Mouse (Mus musculus) midbrain, embryonic 13.5 days (tissue): ENCODE data around the gene Il17rb. TPM values are rescaled to one million over a fixed set of nuclear protein-coding genes. Genes with fewer than 3 reads are reported as not detected.
A peak's percentile ranks its signal among the peaks of the same experiment; 100 is the strongest.

Experiments used
- ATAC-seq: fragments of 200-750 bp; cut with Nextera tagmentation; 2 replicates; pipeline ENCODE4 v1.8.0; 2017; ENCODE audit warnings: mild to moderate bottlenecking, moderate TSS enrichment, moderate library complexity
- H3K27ac ChIP-seq: fragments of 300-500 bp; sonication (generic); 2 replicates; pipeline ENCODE4 v1.5.1; 2015; ENCODE audit warnings: inconsistent platforms, mild to moderate bottlenecking, moderate library complexity
- H3K27me3 ChIP-seq: fragments of 300-500 bp; sonication (generic); 2 replicates; pipeline ENCODE4 v1.6.1; 2015; ENCODE audit warnings: mild to moderate bottlenecking, inconsistent platforms
- H3K36me3 ChIP-seq: fragments of 300-500 bp; sonication (generic); 2 replicates; pipeline ENCODE4 v1.6.1; 2015; ENCODE audit warnings: mild to moderate bottlenecking, inconsistent platforms
- H3K4me1 ChIP-seq: fragments of 300-500 bp; sonication (generic); replicated peaks from 2 replicates; pipeline ENCODE4 v1.6.1; 2015; ENCODE audit warnings: inconsistent platforms
- H3K4me2 ChIP-seq: fragments of 300-500 bp; sonication (generic); replicated peaks from 2 replicates; pipeline ENCODE4 v1.6.1; 2015; ENCODE audit warnings: moderate library complexity, mild to moderate bottlenecking, inconsistent platforms
- H3K4me3 ChIP-seq: fragments of 300-500 bp; sonication (generic); replicated peaks from 2 replicates; pipeline ENCODE4 v1.5.1; 2015; ENCODE audit warnings: mild to moderate bottlenecking, inconsistent platforms
- H3K9ac ChIP-seq: fragments of 300-500 bp; sonication (generic); replicated peaks from 2 replicates; pipeline ENCODE4 v1.6.1; 2015; ENCODE audit warnings: mild to moderate bottlenecking, inconsistent platforms
- H3K9me3 ChIP-seq: fragments of 300-500 bp; sonication (generic); 2 replicates; pipeline ENCODE4 v1.6.1; 2016; ENCODE audit warnings: mild to moderate bottlenecking, inconsistent platforms
- WGBS: fragments of 180-500 bp; shearing (Covaris S2); methylation state at CpG from one replicate; pipeline ENCODE4 v1.1.7; 2015; 5-methylcytosine and 5-hydroxymethylcytosine counted together
- polyA plus RNA-seq: library from polyadenylated mRNA; unstranded; fragments of >200 nt; fragmentation: Nextera tagmentation; extraction: Ambion mirVana; gene quantifications from 2 replicates; pipeline ENCODE4 v1.2.1, GENCODE M21; 2015

The Il17rb gene
- polyA plus RNA-seq, 1 experiment from 2014 or later = 1.1 TPM

DNA sequence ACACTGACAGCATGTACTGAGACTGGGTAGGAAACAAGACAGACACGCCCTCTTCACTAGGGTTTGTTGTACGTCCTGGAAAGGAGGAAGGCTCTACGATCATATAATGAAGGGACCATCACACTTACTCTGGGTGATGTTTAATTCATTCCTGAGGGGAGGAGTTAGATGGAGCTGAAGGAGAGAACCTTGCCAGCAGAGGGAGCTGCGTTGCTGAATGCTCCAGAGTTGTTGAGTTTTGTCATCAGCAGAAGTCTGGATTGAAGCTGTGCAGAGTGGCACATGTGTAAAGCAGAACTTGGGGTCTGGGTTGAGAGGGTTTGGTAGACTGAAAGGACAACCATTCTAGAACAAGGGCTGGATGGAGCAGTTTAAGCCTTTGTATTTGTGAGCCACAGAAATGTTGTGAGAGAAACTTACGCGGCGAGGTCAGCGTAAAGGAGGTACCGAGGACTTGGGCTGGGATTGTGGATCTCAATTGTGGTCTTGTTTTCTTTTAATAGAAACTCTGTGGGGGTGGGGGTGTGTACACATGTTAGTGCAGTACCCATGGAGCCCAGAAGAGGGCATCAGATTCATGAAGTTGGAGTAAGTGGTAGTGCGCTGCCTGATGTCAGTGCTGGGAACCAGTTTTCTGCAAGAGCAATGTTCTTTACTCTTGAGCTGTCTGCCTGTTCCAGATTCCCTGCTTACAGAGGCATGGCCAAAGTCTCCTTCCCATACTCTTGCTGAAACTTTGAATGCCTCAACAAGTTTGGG, 28.1 kb downstream of the Il17rb start:
- Histone ChIP-seq H3K4me3 (no peak overlapping the region), H3K9me3 (no peaks in the 10 kb centered on the region), H3K4me2 (no peak overlapping the region), H3K27ac (no peak overlapping the region), H3K9ac (no peak overlapping the region), H3K4me1 (peaks cover 11% of the 10 kb centered on the region), H3K36me3 (peaks cover 67% of the 10 kb centered on the region), H3K27me3 (no peaks in the 10 kb centered on the region)
- ATAC-seq = no peak
- WGBS = 96% methylated on average over 10 of the region's 10 CpGs

DNA sequence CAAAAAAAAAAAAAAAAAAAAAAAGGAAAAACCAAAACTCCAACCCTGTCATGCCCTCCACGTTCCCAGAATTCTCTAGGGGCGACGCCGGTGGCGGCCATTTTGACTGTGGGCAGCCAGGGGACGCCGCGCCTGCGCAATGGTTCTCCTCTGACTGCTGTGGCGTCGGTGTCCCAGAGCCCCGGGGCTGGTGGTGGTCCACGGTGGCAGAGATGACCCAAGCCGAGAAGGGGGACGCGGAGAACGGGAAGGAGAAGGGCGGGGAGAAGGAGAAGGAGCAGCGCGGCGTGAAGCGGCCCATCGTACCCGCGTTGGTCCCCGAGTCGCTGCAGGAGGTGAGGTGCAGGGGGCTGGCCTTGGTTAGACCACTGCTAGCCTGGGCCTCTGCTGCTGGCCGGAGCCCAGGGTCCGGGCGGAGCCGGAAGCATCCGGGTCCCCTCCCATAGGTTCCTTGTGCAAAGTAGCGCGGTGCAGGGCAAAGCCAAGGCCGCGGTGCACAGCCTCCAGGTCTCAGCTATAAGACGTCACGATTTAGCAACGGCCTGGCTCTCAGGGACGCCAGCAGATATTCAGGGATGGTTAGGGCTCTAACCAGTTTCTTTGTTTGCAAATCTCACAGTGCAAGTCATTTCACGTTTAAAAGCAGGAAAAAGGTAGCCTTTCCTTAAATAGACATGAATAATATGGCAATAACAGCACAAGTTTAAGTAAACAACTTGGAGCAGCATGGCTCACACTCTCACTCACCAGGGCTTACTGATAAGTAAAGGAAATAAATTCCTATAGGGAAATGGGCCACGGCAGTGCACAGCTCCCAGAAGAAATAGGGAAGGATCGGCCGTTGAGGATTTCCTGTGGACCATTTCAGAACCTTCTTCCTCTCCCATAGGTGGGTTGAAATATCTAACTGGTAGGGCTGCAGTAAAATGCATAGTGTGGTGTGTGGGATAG, 30.2 kb downstream of the Il17rb start, which contains the start of gene Actr8:
Actr8 (plus strand) TSS at position 84 of the 951 bp plus-strand sequence.
- 3% methylated on average over 44 of the region's 44 CpGs for WGBS
- peak within 1 kb of the TSS; percentile 80 for H3K4me3 ChIP-seq
- peak within 1 kb of the TSS; percentile 92 for H3K27ac ChIP-seq
- H3K4me1 ChIP-seq = peaks cover 11% of the 10 kb centered on the region
- peak; percentile 97 for ATAC-seq
- H3K9me3 ChIP-seq = no peaks in the 10 kb centered on the region
- peak within 1 kb of the TSS; percentile 78 for H3K4me2 ChIP-seq
- peaks cover 62% of the 10 kb centered on the region for H3K36me3 ChIP-seq
- no peaks in the 10 kb centered on the region for H3K27me3 ChIP-seq
- peak within 1 kb of the TSS; percentile 88 for H3K9ac ChIP-seq

DNA sequence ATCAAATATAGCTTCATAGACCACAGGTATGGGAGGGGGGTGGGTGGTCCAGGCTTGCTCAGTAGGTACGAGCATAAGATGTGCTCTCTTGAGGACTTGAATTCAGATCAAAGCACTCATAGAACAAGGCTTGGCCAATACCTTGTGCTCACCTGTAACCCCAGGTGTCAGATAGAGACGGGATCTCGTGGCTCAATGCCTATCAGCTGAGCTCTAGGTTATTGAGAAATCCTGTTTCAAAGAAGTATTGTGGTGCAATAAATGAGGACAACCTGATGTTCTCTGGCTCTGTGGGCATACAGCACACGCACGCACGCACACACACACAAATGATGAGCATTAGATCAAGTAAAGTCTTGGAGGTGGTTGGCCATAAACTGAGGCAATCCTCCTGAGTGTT, 31.8 kb downstream of the Il17rb start:
- Histone ChIP-seq H3K4me2 (no peak overlapping the region), H3K9ac (no peak overlapping the region), H3K9me3 (no peaks in the 10 kb centered on the region), H3K36me3 (peaks cover 62% of the 10 kb centered on the region), H3K4me1 (peaks cover 11% of the 10 kb centered on the region), H3K27me3 (no peaks in the 10 kb centered on the region), H3K27ac (no peak overlapping the region), H3K4me3 (no peak overlapping the region)
- WGBS = 97% methylated on average over 6 of the region's 6 CpGs
- ATAC-seq = no peak

DNA sequence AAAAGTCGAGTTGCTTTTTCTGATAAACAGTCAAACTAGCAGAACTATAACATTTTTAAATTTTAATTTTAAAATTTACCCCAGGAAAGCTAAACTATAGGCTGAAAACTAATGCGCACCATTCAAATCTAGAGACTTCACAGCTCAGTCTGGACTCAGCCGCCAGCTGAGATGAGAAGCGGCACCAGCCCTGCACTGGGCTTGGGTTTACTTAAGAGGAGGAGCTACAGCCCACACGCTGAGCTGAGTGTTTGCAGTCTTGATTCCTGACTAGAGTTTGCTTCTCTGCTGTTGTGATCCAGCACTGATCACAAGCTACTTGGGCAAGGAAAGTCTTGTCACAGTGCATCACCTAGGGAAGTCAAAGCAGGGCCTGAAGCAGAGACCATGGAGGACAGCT, 36.7 kb downstream of the Il17rb start:
- H3K9me3 ChIP-seq = no peaks in the 10 kb centered on the region
- 89% methylated on average over 5 of the region's 5 CpGs for WGBS
- peaks cover 64% of the 10 kb centered on the region for H3K36me3 ChIP-seq
- no peak overlapping the region for H3K9ac ChIP-seq
- H3K27ac ChIP-seq = no peak overlapping the region
- no peak overlapping the region for H3K4me3 ChIP-seq
- H3K4me1 ChIP-seq = peaks cover 25% of the 10 kb centered on the region
- H3K27me3 ChIP-seq = no peaks in the 10 kb centered on the region
- no peak for ATAC-seq
- H3K4me2 ChIP-seq = no peak overlapping the region

DNA sequence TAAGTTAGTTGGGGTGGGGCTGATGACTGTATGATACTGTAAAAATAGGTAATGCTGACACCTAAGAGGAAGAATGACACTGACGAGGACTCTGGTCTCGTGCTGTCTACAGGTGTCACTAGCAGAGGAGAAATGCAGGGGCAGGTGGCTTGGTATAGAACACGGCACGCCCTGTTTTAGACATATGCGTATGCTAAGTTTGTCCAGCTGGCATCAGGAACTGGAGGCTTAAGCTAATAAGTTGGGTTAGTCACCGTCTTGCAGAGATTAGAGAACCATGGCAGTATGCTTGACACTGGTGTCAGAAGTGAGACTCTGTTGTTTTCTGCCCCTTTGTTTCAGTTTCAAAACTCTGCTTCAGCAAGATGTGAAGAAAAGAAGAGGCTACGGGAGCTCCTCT, 37.2 kb downstream of the Il17rb start:
- Histone ChIP-seq H3K4me1 (peaks cover 25% of the 10 kb centered on the region), H3K9me3 (no peaks in the 10 kb centered on the region), H3K4me3 (no peak overlapping the region), H3K9ac (no peak overlapping the region), H3K36me3 (peaks cover 61% of the 10 kb centered on the region), H3K4me2 (no peak overlapping the region), H3K27me3 (no peaks in the 10 kb centered on the region), H3K27ac (no peak overlapping the region)
- ATAC-seq = no peak
- 94% methylated on average over 7 of the region's 7 CpGs for WGBS

DNA sequence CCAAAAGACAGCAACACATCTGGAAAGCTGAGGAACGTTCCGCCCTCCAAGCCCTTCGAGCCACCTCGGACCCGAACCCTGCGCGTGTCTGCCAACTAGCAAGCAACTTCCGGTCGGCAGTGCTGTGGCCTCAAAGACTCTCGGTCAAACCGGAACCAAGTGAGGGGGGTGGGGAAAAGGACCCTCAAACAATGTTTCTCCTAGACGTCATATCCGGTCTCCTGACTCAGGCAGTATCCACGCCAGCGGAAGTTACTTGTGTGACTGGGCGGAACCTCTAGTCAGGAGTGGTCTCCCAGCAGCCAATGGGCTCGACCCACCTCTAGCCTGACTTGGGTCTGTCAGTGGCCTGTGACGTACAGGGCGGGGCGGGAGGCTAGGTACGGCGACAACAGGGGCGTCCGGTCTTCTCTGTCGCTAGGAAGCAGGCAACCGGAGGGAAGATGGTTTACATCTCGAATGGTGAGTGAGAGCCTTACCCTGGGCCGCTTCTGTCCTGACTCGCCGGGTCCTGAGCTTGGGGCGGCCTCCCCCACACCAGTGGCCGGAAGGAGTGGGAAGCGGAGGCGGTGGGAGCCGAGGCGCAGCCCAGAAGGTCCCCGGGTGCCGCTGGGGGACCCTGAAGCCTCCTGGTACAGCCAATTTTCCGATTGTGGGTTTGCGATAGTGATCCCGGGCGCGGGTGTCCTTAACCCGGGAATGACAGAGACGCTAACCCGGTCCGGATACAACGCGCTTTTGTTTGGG, 40.4 kb downstream of the Il17rb start, which contains the start of gene Selenok:
Selenok (plus strand) TSS at position 234 of the 747 bp plus-strand sequence.
- peaks cover 25% of the 10 kb centered on the region for H3K4me1 ChIP-seq
- peak; percentile 100 for ATAC-seq

DNA sequence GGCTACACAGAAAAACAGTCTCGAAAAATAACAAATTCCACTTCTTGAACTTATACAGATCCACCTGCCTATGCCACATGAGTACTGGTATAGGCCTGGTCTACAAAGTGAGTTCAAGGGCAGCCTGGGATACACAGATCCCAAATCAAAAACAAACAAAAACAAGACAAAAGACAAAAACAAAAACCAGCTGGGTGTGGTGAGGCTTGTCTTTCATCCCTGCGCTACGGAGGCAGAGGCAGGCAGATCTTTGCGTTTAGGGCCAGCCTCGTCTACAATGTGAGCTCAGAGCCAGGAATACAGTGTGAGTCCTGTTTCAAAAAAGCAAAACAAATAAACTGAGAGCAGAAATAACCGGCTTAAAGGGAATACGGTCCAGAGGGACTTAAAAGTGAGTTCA, 41.1 kb downstream of the Il17rb start:
- H3K36me3 ChIP-seq = peaks cover 28% of the 10 kb centered on the region
- peak overlapping the region; percentile 50 for H3K9ac ChIP-seq
- H3K4me3 ChIP-seq = peak overlapping the region; percentile 91
- 65% methylated on average over 7 of the region's 7 CpGs for WGBS
- 0 out of 2 replicates have a peak, but pooled peaks cover 3% of the 10 kb centered on the region for H3K9me3 ChIP-seq
- ATAC-seq = peak; percentile 0; the same call in 1 of the 2 replicates
- peaks cover 25% of the 10 kb centered on the region for H3K4me1 ChIP-seq
- no peaks in the 10 kb centered on the region for H3K27me3 ChIP-seq
- peak overlapping the region; percentile 54 for H3K4me2 ChIP-seq
- peak overlapping the region; percentile 35; the same call in 1 of the 2 replicates for H3K27ac ChIP-seq

More for the DNA sequence above, 40.4 kb downstream of the Il17rb start, which contains the start of gene Selenok:
- Histone ChIP-seq H3K27ac (peak within 1 kb of the TSS; percentile 89), H3K4me3 (peak within 1 kb of the TSS; percentile 91), H3K9ac (peak within 1 kb of the TSS; percentile 94), H3K27me3 (no peaks in the 10 kb centered on the region), H3K36me3 (peaks cover 34% of the 10 kb centered on the region), H3K9me3 (no peaks in the 10 kb centered on the region), H3K4me2 (peak within 1 kb of the TSS; percentile 71)
- WGBS = under 1% methylated on average over 49 of the region's 49 CpGs

DNA sequence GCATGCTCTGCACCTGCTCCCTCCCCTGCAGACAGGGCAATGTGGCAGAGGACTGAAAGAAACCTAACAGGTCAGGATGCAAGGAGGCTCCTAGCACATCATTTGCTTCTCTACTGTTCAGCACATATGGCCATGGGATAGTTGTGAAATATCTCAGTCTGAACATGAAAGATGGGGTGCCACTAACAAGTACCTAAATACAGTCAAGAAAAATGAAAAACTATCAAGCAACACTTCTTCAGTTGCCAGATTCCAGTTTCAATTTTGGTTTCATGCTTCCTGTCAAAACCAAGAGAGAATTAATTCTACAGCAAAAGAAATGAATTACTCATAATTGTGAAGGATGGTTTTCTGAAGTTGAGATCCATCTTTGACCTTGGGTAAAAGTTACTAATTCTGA, 51.3 kb downstream of the Il17rb start:
- Histone ChIP-seq H3K36me3 (no peaks in the 10 kb centered on the region), H3K27me3 (no peaks in the 10 kb centered on the region), H3K4me2 (no peak overlapping the region), H3K27ac (no peak overlapping the region), H3K4me1 (no peaks in the 10 kb centered on the region), H3K9ac (no peak overlapping the region), H3K9me3 (0 out of 2 replicates have a peak, but pooled peaks cover under 1% of the 10 kb centered on the region), H3K4me3 (no peak overlapping the region)
- no peak for ATAC-seq

DNA sequence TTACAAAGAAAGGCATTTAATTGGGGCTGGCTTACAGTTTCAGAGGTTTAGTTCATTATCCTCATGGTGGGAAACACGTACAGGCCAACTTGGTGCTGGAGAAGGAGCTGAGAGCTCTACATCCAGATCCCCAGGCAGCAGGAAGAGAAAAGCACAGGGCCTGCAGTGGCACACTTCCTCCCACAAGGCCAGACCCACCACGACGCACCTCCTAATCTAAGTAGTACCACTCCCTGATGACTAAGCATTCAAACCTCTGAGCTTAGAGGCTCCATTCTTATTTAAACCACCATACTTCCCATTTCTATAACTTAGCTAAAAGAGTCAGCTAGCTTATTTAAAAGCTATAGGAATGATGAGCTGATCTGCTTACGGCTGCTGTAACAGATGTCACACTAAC, 57.9 kb downstream of the Il17rb start:
- H3K27me3 ChIP-seq = no peaks in the 10 kb centered on the region
- no peaks in the 10 kb centered on the region for H3K4me1 ChIP-seq
- no peaks in the 10 kb centered on the region for H3K36me3 ChIP-seq
- no peak overlapping the region for H3K4me2 ChIP-seq
- no peak overlapping the region for H3K27ac ChIP-seq
- no peak for ATAC-seq
- H3K9me3 ChIP-seq = no peaks in the 10 kb centered on the region
- no peak overlapping the region for H3K9ac ChIP-seq
- H3K4me3 ChIP-seq = no peak overlapping the region
- 83% methylated on average over 4 of the region's 4 CpGs for WGBS

DNA sequence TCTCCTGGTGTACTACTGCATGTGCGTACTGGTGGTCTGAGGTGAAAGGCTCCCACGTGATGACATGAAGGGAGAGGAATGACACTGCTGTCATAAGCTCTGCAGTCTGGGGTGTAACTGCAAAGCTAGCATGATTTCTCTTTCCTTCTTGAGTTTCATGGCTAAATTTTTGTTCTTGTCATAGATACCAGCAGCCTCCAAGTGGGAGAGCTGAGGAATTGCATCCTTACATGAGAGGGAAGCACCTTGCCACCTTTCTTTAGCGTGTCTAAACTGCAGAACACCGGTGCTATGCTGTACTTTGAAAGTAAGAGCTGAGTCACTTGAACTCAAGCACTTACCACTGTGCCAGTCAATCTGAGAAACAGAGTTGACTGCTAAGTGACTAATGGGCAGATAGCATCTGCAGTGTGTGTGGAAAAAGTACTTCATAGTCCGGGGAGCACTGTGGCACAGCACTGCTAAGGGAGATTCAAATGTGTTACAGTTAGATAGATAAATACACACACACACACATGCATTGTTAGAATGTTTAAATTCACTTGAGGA, 61.9 kb downstream of the Il17rb start:
- no peaks in the 10 kb centered on the region for H3K4me1 ChIP-seq
- H3K4me2 ChIP-seq = no peak overlapping the region
- H3K4me3 ChIP-seq = no peak overlapping the region
- no peak for ATAC-seq
- no peak overlapping the region for H3K27ac ChIP-seq
- H3K9me3 ChIP-seq = no peaks in the 10 kb centered on the region
- H3K27me3 ChIP-seq = 0 out of 2 replicates have a peak, but pooled peaks cover 5% of the 10 kb centered on the region
- H3K9ac ChIP-seq = no peak overlapping the region
- WGBS = 85% methylated on average over 5 of the region's 5 CpGs
- H3K36me3 ChIP-seq = no peaks in the 10 kb centered on the region
